Mouse (Mus musculus) midbrain, embryonic 13.5 days (tissue): ENCODE data around the gene Gpatch2. TPM values are rescaled to one million over a fixed set of nuclear protein-coding genes. Genes with fewer than 3 reads are reported as not detected.

Source experiments
- ATAC-seq: fragments of 200-750 bp; cut with Nextera tagmentation; 2 replicates; pipeline ENCODE4 v1.8.0; 2017; ENCODE audit warnings: mild to moderate bottlenecking, moderate TSS enrichment, moderate library complexity
- H3K27ac ChIP-seq: fragments of 300-500 bp; sonication (generic); 2 replicates; pipeline ENCODE4 v1.5.1; 2015; ENCODE audit warnings: inconsistent platforms, mild to moderate bottlenecking, moderate library complexity
- H3K27me3 ChIP-seq: fragments of 300-500 bp; sonication (generic); 2 replicates; pipeline ENCODE4 v1.6.1; 2015; ENCODE audit warnings: mild to moderate bottlenecking, inconsistent platforms
- H3K36me3 ChIP-seq: fragments of 300-500 bp; sonication (generic); 2 replicates; pipeline ENCODE4 v1.6.1; 2015; ENCODE audit warnings: mild to moderate bottlenecking, inconsistent platforms
- H3K4me1 ChIP-seq: fragments of 300-500 bp; sonication (generic); replicated peaks from 2 replicates; pipeline ENCODE4 v1.6.1; 2015; ENCODE audit warnings: inconsistent platforms
- H3K4me2 ChIP-seq: fragments of 300-500 bp; sonication (generic); replicated peaks from 2 replicates; pipeline ENCODE4 v1.6.1; 2015; ENCODE audit warnings: moderate library complexity, mild to moderate bottlenecking, inconsistent platforms
- H3K4me3 ChIP-seq: fragments of 300-500 bp; sonication (generic); replicated peaks from 2 replicates; pipeline ENCODE4 v1.5.1; 2015; ENCODE audit warnings: mild to moderate bottlenecking, inconsistent platforms
- H3K9ac ChIP-seq: fragments of 300-500 bp; sonication (generic); replicated peaks from 2 replicates; pipeline ENCODE4 v1.6.1; 2015; ENCODE audit warnings: mild to moderate bottlenecking, inconsistent platforms
- H3K9me3 ChIP-seq: fragments of 300-500 bp; sonication (generic); 2 replicates; pipeline ENCODE4 v1.6.1; 2016; ENCODE audit warnings: mild to moderate bottlenecking, inconsistent platforms
- WGBS: fragments of 180-500 bp; shearing (Covaris S2); methylation state at CpG from one replicate; pipeline ENCODE4 v1.1.7; 2015; 5-methylcytosine and 5-hydroxymethylcytosine counted together
- polyA plus RNA-seq: library from polyadenylated mRNA; unstranded; fragments of >200 nt; fragmentation: Nextera tagmentation; extraction: Ambion mirVana; gene quantifications from 2 replicates; pipeline ENCODE4 v1.2.1, GENCODE M21; 2015

Gene Gpatch2
- polyA plus RNA-seq, 1 experiment from 2014 or later, result 20.6 TPM

GRCm38 (mm10) chr1:187292395-187292749 lies 77.1 kb downstream of the Gpatch2 start:
- no peak for ATAC-seq
- H3K27me3 ChIP-seq, result no peaks in the 10 kb centered on the region
- H3K36me3 ChIP-seq, result no peaks in the 10 kb centered on the region
- no peak overlapping the region for H3K4me2 ChIP-seq
- WGBS, result 88% methylated on average over 3 of the region's 3 CpGs
- no peak overlapping the region for H3K4me3 ChIP-seq
- H3K27ac ChIP-seq, result no peak overlapping the region
- H3K9me3 ChIP-seq, result no peaks in the 10 kb centered on the region
- no peak overlapping the region for H3K9ac ChIP-seq
- no peaks in the 10 kb centered on the region for H3K4me1 ChIP-seq

- H3K4me2 ChIP-seq, result no peak overlapping the region
- no peaks in the 10 kb centered on the region for H3K4me1 ChIP-seq
- 94% methylated on average over 3 of the region's 3 CpGs for WGBS
- H3K36me3 ChIP-seq, result no peaks in the 10 kb centered on the region
- no peak overlapping the region for H3K9ac ChIP-seq
- no peak for ATAC-seq
- H3K9me3 ChIP-seq, result no peaks in the 10 kb centered on the region
- H3K27ac ChIP-seq, result no peak overlapping the region
- no peak overlapping the region for H3K4me3 ChIP-seq
- no peaks in the 10 kb centered on the region for H3K27me3 ChIP-seq
Measured at GRCm38 (mm10) chr1:187293233-187293632, 77.9 kb downstream of the Gpatch2 start.

DNA sequence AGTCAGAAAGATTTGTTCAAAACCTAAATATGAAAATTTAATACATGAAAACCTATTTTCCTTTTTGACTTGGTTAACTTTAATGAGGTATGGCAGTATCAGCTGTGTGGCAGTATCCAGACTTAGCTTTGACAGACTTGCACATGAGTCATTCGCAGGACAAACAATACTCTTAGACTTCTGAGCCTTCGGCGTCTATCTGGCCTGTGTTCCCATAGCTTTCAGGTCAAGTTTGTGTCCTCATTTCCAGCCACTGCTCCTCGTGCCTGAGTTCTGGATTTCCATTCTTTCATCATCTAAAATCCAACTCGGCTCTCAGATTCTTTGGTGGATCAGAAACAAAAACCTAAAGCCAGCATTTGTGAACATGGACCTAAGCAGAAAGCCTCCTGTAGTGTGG lies 79.2 kb downstream of the Gpatch2 start:
- Histone ChIP-seq H3K27ac (no peak overlapping the region), H3K36me3 (no peaks in the 10 kb centered on the region), H3K4me1 (no peaks in the 10 kb centered on the region), H3K27me3 (no peaks in the 10 kb centered on the region), H3K4me2 (no peak overlapping the region), H3K9me3 (no peaks in the 10 kb centered on the region), H3K9ac (no peak overlapping the region), H3K4me3 (no peak overlapping the region)
- no peak for ATAC-seq
- WGBS, result 89% methylated on average over 5 of the region's 5 CpGs

DNA sequence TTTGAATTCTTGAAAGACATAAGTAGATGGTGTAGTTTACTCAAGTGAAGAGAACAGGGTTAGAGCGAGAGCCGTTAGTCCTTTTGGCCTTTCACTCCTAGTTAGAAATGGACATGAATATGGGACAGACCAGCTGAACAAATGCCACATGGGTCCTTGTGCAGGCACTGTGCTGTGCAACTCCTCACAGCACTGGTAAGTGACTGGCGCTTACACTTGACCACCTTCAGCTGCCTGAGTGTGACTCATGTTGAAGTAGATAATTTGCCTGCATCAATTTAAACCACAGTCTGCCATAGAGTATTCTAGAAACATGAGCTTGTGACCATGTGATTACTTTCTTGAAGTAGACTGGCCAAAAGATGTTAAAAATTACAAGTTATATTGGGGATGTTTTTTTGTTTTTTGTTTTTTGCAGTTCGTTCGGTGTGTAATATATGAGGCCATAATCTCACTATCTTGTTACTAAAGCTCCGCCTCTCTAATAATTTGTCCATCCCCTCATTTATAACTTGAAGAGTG lies 79.8 kb downstream of the Gpatch2 start:
- H3K4me3 ChIP-seq, result no peak overlapping the region
- 98% methylated on average over 6 of the region's 6 CpGs for WGBS
- no peak overlapping the region for H3K9ac ChIP-seq
- 0 out of 2 replicates have a peak, but pooled peaks cover 3% of the 10 kb centered on the region for H3K4me1 ChIP-seq
- H3K9me3 ChIP-seq, result no peaks in the 10 kb centered on the region
- no peaks in the 10 kb centered on the region for H3K27me3 ChIP-seq
- ATAC-seq, result no peak
- no peak overlapping the region for H3K4me2 ChIP-seq
- no peak overlapping the region for H3K27ac ChIP-seq
- no peaks in the 10 kb centered on the region for H3K36me3 ChIP-seq

- Histone ChIP-seq H3K27me3 (no peaks in the 10 kb centered on the region), H3K36me3 (no peaks in the 10 kb centered on the region), H3K9me3 (no peaks in the 10 kb centered on the region), H3K4me1 (peaks cover 9% of the 10 kb centered on the region), H3K27ac (no peak overlapping the region), H3K4me2 (no peak overlapping the region), H3K4me3 (no peak overlapping the region), H3K9ac (no peak overlapping the region)
- 84% methylated on average over 1 of the region's 1 CpGs for WGBS
- ATAC-seq, result no peak
Measured at GRCm38 (mm10) chr1:187295711-187296110, 80.4 kb downstream of the Gpatch2 start.

DNA sequence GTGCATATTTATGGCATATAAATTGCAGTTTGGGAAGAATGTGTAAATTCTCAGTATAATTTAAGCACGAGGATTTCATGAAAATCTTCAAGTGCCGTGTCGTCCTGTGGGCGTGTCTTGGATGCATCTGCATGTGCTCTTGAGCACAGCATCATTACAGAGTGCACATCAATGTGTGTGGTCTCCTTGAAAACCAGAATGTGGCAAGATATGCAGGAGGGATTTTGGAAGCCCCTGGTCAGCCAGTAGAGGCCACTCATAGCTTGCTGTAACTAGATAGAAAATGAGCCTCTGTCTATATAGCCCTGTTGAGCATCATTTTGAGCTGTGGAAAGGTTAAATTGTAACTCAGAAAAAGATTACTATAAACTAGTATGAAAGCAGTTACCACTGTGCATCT lies 83.9 kb downstream of the Gpatch2 start:
- Histone ChIP-seq H3K27me3 (no peaks in the 10 kb centered on the region), H3K9ac (no peak overlapping the region), H3K27ac (no peak overlapping the region), H3K4me1 (peaks cover 19% of the 10 kb centered on the region), H3K4me3 (no peak overlapping the region), H3K4me2 (no peak overlapping the region), H3K9me3 (no peaks in the 10 kb centered on the region), H3K36me3 (no peaks in the 10 kb centered on the region)
- no peak for ATAC-seq
- WGBS, result 59% methylated on average over 4 of the region's 4 CpGs

DNA sequence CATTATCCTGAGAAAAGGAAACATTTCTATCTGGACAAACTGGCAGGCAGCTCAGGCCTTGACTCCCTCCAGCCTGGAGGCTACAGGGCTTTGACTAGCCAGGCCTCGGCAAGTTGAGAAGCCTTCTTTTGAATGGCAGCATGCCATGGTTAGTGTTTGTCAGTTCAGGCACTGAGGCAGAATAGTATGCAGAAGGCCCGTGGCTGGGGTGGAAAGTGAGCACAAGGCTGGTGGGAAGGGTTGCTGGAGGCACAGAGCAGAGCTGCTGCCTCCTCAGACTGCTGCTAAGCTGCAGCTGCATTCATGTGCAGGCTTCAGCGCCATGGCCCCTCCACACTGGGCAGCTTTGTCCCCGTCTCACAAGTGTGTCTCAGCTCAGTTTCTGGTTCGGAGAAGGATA lies 85.3 kb downstream of the Gpatch2 start:
- Histone ChIP-seq H3K4me1 (peaks cover 19% of the 10 kb centered on the region), H3K4me3 (no peak overlapping the region), H3K4me2 (no peak overlapping the region), H3K9ac (no peak overlapping the region), H3K36me3 (no peaks in the 10 kb centered on the region), H3K9me3 (no peaks in the 10 kb centered on the region), H3K27ac (0 out of 2 replicates have a peak overlapping the region, but pooled peaks have one; percentile 11), H3K27me3 (no peaks in the 10 kb centered on the region)
- WGBS, result 44% methylated on average over 5 of the region's 5 CpGs
- ATAC-seq, result peak; percentile 66; the same call in 1 of the 2 replicates

DNA sequence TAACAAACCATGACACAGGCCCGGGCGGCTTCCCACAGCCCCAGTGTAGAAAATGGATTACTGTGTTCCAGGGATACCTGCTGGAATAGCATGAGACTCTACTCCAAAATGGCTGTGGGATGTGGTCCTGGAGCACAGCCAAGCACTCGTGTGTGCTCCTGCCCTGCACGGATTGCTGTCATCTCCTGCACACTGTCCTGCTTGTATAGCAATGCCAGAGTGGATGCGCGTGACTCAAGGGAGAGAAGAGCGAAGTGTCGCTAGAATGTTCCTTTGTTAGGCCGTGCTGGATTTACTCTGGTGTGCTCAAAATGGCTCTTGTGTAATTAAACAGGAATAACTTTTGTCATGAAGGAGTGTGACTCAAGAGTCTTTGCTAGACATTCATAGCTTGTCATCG lies 87.9 kb downstream of the Gpatch2 start:
- no peak overlapping the region for H3K4me2 ChIP-seq
- no peak overlapping the region for H3K9ac ChIP-seq
- no peaks in the 10 kb centered on the region for H3K27me3 ChIP-seq
- H3K9me3 ChIP-seq, result no peaks in the 10 kb centered on the region
- ATAC-seq, result 0 out of 2 replicates have a peak, but pooled peaks have one; percentile 11
- H3K4me3 ChIP-seq, result no peak overlapping the region
- H3K36me3 ChIP-seq, result peaks cover 12% of the 10 kb centered on the region
- H3K4me1 ChIP-seq, result peaks cover 19% of the 10 kb centered on the region
- 77% methylated on average over 10 of the region's 10 CpGs for WGBS
- H3K27ac ChIP-seq, result no peak overlapping the region

GRCm38 (mm10) chr1:187307335-187307734 lies 92.0 kb downstream of the Gpatch2 start:
- 90% methylated on average over 4 of the region's 4 CpGs for WGBS
- ATAC-seq, result no peak
- H3K4me1 ChIP-seq, result peaks cover 6% of the 10 kb centered on the region; the same call in 1 of the 2 replicates
- H3K27me3 ChIP-seq, result no peaks in the 10 kb centered on the region
- H3K36me3 ChIP-seq, result peaks cover 12% of the 10 kb centered on the region
- H3K9me3 ChIP-seq, result no peaks in the 10 kb centered on the region
- no peak overlapping the region for H3K9ac ChIP-seq
- H3K4me2 ChIP-seq, result no peak overlapping the region
- H3K4me3 ChIP-seq, result no peak overlapping the region
- H3K27ac ChIP-seq, result no peak overlapping the region

DNA sequence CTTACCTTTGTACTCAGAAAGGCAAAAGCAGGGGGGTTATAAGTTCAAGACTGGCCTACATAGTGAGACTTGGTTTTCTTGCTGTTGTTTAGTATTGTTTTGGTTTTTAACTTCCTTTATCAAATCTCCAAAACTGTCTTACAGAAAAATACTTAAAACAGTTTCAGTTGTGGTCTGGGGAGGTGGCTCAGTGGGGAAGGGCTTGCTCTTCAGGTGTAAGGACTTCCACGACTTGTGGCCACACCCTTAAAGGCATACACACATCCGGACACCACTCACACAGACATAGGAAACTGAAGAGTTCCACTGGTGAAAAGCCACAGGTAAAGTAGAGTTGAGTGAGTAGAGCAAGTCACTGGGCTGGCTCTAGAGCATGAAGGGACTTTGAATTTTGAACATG lies 93.2 kb downstream of the Gpatch2 start:
- no peak overlapping the region for H3K9ac ChIP-seq
- 92% methylated on average over 2 of the region's 2 CpGs for WGBS
- H3K9me3 ChIP-seq, result no peaks in the 10 kb centered on the region

GRCm38 (mm10) chr1:187311122-187311521 lies 95.8 kb downstream of the Gpatch2 start:
- ATAC-seq, result no peak
- 94% methylated on average over 6 of the region's 6 CpGs for WGBS
- H3K4me2 ChIP-seq, result no peak overlapping the region
- H3K36me3 ChIP-seq, result peaks cover 12% of the 10 kb centered on the region
- H3K4me3 ChIP-seq, result no peak overlapping the region
- no peaks in the 10 kb centered on the region for H3K27me3 ChIP-seq
- no peaks in the 10 kb centered on the region for H3K9me3 ChIP-seq
- H3K4me1 ChIP-seq, result peaks cover 6% of the 10 kb centered on the region; the same call in 1 of the 2 replicates
- no peak overlapping the region for H3K9ac ChIP-seq
- H3K27ac ChIP-seq, result no peak overlapping the region

More for the DNA sequence above, 93.2 kb downstream of the Gpatch2 start:
- H3K4me2 ChIP-seq, result no peak overlapping the region
- H3K36me3 ChIP-seq, result peaks cover 14% of the 10 kb centered on the region
- no peaks in the 10 kb centered on the region for H3K27me3 ChIP-seq
- no peaks in the 10 kb centered on the region for H3K4me1 ChIP-seq
- ATAC-seq, result no peak
- H3K4me3 ChIP-seq, result no peak overlapping the region
- H3K27ac ChIP-seq, result no peak overlapping the region

GRCm38 (mm10) chr1:187313323-187313722 lies 98.0 kb downstream of the Gpatch2 start:
- no peak overlapping the region for H3K4me3 ChIP-seq
- no peak for ATAC-seq
- H3K27ac ChIP-seq, result no peak overlapping the region
- no peak overlapping the region for H3K9ac ChIP-seq
- no peak overlapping the region for H3K4me2 ChIP-seq
- WGBS, result 86% methylated on average over 1 of the region's 1 CpGs
- peaks cover 3% of the 10 kb centered on the region; the same call in 1 of the 2 replicates for H3K36me3 ChIP-seq
- no peaks in the 10 kb centered on the region for H3K27me3 ChIP-seq
- no peaks in the 10 kb centered on the region for H3K9me3 ChIP-seq
- H3K4me1 ChIP-seq, result peaks cover 6% of the 10 kb centered on the region; the same call in 1 of the 2 replicates

GRCm38 (mm10) chr1:187313763-187314162 lies 98.5 kb downstream of the Gpatch2 start:
- ATAC-seq, result no peak
- Histone ChIP-seq H3K9ac (no peak overlapping the region), H3K27ac (no peak overlapping the region), H3K4me1 (peaks cover 6% of the 10 kb centered on the region; the same call in 1 of the 2 replicates), H3K4me3 (no peak overlapping the region), H3K36me3 (peaks cover 3% of the 10 kb centered on the region; the same call in 1 of the 2 replicates), H3K9me3 (no peaks in the 10 kb centered on the region), H3K4me2 (no peak overlapping the region), H3K27me3 (no peaks in the 10 kb centered on the region)
- WGBS, result 81% methylated on average over 5 of the region's 5 CpGs
